In genomic region chr6:61247842-61248472, GRCm38 (mm10) we compare ENCODE assay signal across 11 mouse cellular contexts.
"Had no signal": no experiment of that assay in that cellular context is flagged by ENCODE, and none has a peak within 500 bp of the region (broad histone marks: within the 10 kb centered on the region; RNA-seq: fewer than 3 reads in every experiment).

No protein-coding gene starts in this region.

- H3K36me3 ChIP-seq: limb, embryonic 13.5 days; midbrain, embryonic 13.5 days; stomach, embryonic 15.5 days had no signal

- H3K4me3 ChIP-seq: layer of hippocampus, adult 2 months; limb, embryonic 13.5 days; midbrain, embryonic 13.5 days; stomach, embryonic 15.5 days had no signal

- H3K27me3 ChIP-seq: limb, embryonic 13.5 days; midbrain, embryonic 13.5 days; stomach, embryonic 15.5 days had no signal

- H3K27ac ChIP-seq: layer of hippocampus, adult 2 months; limb, embryonic 13.5 days; liver, embryonic 14.5 days; midbrain, embryonic 13.5 days; stomach, embryonic 15.5 days had no signal

- DNase-seq: kidney, postnatal 10 days; kidney, postnatal 4 days; lung, adult 18-20 months; right cerebral cortex, postnatal 14 days; thymus, adult 2 months; thymus, postnatal 25 days had no signal

- H3K9me3 ChIP-seq: limb, embryonic 13.5 days; midbrain, embryonic 13.5 days; stomach, embryonic 15.5 days had no signal

- ATAC-seq: midbrain, embryonic 13.5 days had no signal

- H3K9ac ChIP-seq: limb, embryonic 13.5 days; liver, embryonic 14.5 days; midbrain, embryonic 13.5 days; stomach, embryonic 15.5 days had no signal

- H3K4me1 ChIP-seq: midbrain, embryonic 13.5 days; stomach, embryonic 15.5 days had no signal

- H3K4me2 ChIP-seq: limb, embryonic 13.5 days; midbrain, embryonic 13.5 days; stomach, embryonic 15.5 days had no signal
